In the genomic region with DNA sequence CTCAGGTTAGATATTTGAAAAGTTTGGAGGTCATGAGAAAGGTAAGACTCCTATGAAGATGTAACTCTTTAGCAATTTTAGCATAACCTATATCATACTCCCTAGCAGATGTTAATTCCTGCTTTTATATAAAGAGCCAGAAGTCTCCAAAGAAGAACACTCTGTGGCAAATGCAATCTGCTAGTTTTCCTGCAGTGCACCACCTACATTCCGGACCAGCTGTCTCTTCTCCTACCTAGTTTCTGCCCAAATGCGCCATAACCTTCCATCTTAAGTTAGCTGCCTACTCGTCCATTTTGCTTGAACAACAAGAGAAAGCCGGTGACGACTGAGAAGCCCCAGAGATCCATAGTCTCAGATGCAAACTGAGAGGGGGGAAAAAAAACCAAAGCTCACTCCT, we compare ENCODE assay signal across 22 mouse cellular contexts.
DNase-seq lines count a peak whose midpoint lies in the region; ATAC-seq lines count a peak whose summit lies in the region.
"Had no signal": no experiment of that assay in that cellular context is flagged by ENCODE, and none has a peak within 500 bp of the region (broad histone marks: within the 10 kb centered on the region; RNA-seq: fewer than 3 reads in every experiment).

No protein-coding gene starts in this region.

- peak; percentile 77 for ATAC-seq in frontal cortex, adult (ENCODE audit: low TSS enrichment)
- ATAC-seq: activated CD4-positive, CD25-positive, alpha-beta regulatory T cell, adult 4 months; CD4-positive, CD25-positive, alpha-beta regulatory T cell, adult 4 months; forebrain, embryonic 13.5 days; forebrain, embryonic 15.5 days; Patski had no signal

- no peak for DNase-seq in frontal cortex, postnatal 14 days (ENCODE audit: low spot score in 2 of 2)
- DNase-seq in left cerebral cortex, adult 11 months (ENCODE audit: low spot score): peak; percentile 6
- no peak for DNase-seq in left cerebral cortex, postnatal 4 days
- peak; percentile 10 to 26 for DNase-seq in right cerebral cortex, adult 2 months (ENCODE audit: low spot score in 2 of 2)
- DNase-seq in right cerebral cortex, postnatal 14 days: no peak
- DNase-seq in brain, adult 2 months (ENCODE audit: low read depth, low spot score): peak; percentile 71
- no peak for DNase-seq in cerebellum, adult 9-10 months
- DNase-seq: adrenal gland, adult 8-10 months; adrenal gland, postnatal 14 days; adrenal gland, postnatal 36 days; B cell, adult 2 months; cerebellum, adult 11 months; cerebellum, adult 18-20 months; cerebellum, adult 8-10 months; cerebellum, postnatal 10 days; cerebellum, postnatal 25 days had no signal

- intact Hi-C loops in left cerebral cortex, postnatal 4 days (cut with DNase I): no loop called here

Comparison
In these comparisons a context has a peak if more than half of its experiments do, and no peak if none do; other contexts are left out.
1. DNase-seq: peak in left cerebral cortex, adult 11 months (single experiment), right cerebral cortex, adult 2 months (2 of 2) and brain, adult 2 months (single experiment); none in frontal cortex, postnatal 14 days (0 of 2), left cerebral cortex, postnatal 4 days (single experiment), right cerebral cortex, postnatal 14 days (single experiment) and cerebellum, adult 9-10 months (single experiment).